Mouse (Mus musculus) C2C12 (cell line): ENCODE results near the gene Tnfrsf1b.

Experiments
- CEBPB ChIP-seq: IDR thresholded peaks from one replicate; pipeline ENCODE4 v1.6.1; 2011; ENCODE audit warnings: low read depth, mild to moderate bottlenecking, control low read depth, moderate library complexity
- CTCF ChIP-seq: IDR thresholded peaks from one replicate; pipeline ENCODE4 v1.5.1; 2011; ENCODE audit not compliant: control insufficient read depth, insufficient read depth, insufficient read length
- FOSL1 ChIP-seq: IDR thresholded peaks from one replicate; pipeline ENCODE4 v1.8.0; 2011; ENCODE audit warnings: mild to moderate bottlenecking, low read length; ENCODE audit not compliant: poor library complexity, insufficient read depth, severe bottlenecking
- MAX ChIP-seq: IDR thresholded peaks from one replicate; pipeline ENCODE4 v1.6.1; 2011; ENCODE audit warnings: mild to moderate bottlenecking, control low read depth
- USF1 ChIP-seq: IDR thresholded peaks from one replicate; pipeline ENCODE4 v1.6.1; 2011; ENCODE audit warnings: low read depth, mild to moderate bottlenecking, control low read depth, moderate library complexity

DNA sequence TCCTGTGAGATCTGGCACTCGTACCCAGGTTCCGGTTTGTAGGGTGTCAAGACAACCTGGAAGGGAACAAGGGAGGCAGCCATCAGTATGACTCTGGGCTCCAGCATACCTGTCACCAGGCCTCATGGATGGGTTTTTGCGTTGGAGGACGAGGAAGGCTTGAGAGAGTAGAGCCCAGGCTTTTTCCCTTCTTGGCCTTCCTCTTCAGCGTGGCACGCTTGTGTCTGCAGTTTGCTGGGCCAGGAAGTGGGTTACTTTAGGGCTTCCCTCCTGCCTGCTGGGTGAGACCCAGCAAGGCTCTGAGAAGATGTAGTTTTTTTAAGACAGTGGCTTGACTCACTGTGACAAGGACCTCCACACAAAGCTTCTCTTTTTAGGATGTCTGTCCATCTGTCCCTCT is 17.6 kb downstream of the Tnfrsf1b start:
- no peak for TF ChIP-seq USF1
- TF ChIP-seq CTCF = no peak
- TF ChIP-seq MAX = no peak
- TF ChIP-seq FOSL1 = no peak
- no peak for TF ChIP-seq CEBPB
